Mouse (Mus musculus) neural tube, embryonic 11.5 days (tissue): ENCODE measurements around the gene Olfr90. TPM values are rescaled to one million over a fixed set of nuclear protein-coding genes. Genes with fewer than 3 reads are reported as not detected.
"Not testable (repeated sequence)": the region's sequence is repeated elsewhere in the genome, so short reads cannot be mapped to it uniquely, and the experiment has no call there.

Source experiments
- ATAC-seq: fragments of 200-750 bp; cut with Nextera tagmentation; 2 replicates; pipeline ENCODE4 v1.8.0; 2017; ENCODE audit warnings: moderate number of reproducible peaks, mild to moderate bottlenecking, moderate TSS enrichment, moderate library complexity; ENCODE audit not compliant: insufficient read depth, low FRiP score, low TSS enrichment
- DNase-seq: peaks from one replicate; pipeline ENCODE4 v3.0.0-alpha.2; 2015; ENCODE audit warnings: low spot score
- H3K27ac ChIP-seq: fragments of 300-500 bp; sonication (generic); 2 replicates; pipeline ENCODE4 v1.5.1; 2014; ENCODE audit warnings: low read depth, mild to moderate bottlenecking, low read length
- H3K27me3 ChIP-seq: fragments of 300-500 bp; sonication (generic); 2 replicates; pipeline ENCODE4 v1.6.1; 2014; ENCODE audit warnings: mild to moderate bottlenecking, low read length, mixed read lengths; ENCODE audit not compliant: control insufficient read depth, insufficient read depth
- H3K36me3 ChIP-seq: fragments of 300-500 bp; sonication (generic); 2 replicates; pipeline ENCODE4 v1.6.1; 2014; ENCODE audit warnings: mild to moderate bottlenecking, low read length, moderate library complexity, mixed read lengths; ENCODE audit not compliant: control insufficient read depth, insufficient read depth
- H3K4me1 ChIP-seq: fragments of 300-500 bp; sonication (generic); 2 replicates; pipeline ENCODE4 v1.6.1; 2014; ENCODE audit warnings: low read length, mixed read lengths; ENCODE audit not compliant: control insufficient read depth, insufficient read depth
- H3K4me2 ChIP-seq: fragments of 300-500 bp; sonication (generic); 2 replicates; pipeline ENCODE4 v1.6.1; 2014; ENCODE audit warnings: low read depth, mild to moderate bottlenecking, moderate library complexity
- H3K4me3 ChIP-seq: fragments of 300-500 bp; sonication (generic); 2 replicates; pipeline ENCODE4 v1.5.1; 2014; ENCODE audit warnings: low read depth, low read length
- H3K9ac ChIP-seq: fragments of 300-500 bp; sonication (generic); 2 replicates; pipeline ENCODE4 v1.6.1; 2014; ENCODE audit warnings: mild to moderate bottlenecking, low read length
- H3K9me3 ChIP-seq: fragments of 300-500 bp; sonication (generic); 2 replicates; pipeline ENCODE4 v1.6.1; 2016; ENCODE audit warnings: low read length; ENCODE audit not compliant: control insufficient read depth
- WGBS: fragments of 180-500 bp; shearing (Covaris S2); extraction: QIAGEN DNeasy Blood & Tissue Kit; methylation state at CpG from one replicate; pipeline ENCODE4 v1.1.7; 2014; 5-methylcytosine and 5-hydroxymethylcytosine counted together
- polyA plus RNA-seq: library from polyadenylated mRNA; unstranded; fragments of >200 nt; fragmentation: Nextera tagmentation; extraction: Ambion mirVana; gene quantifications from 2 replicates; pipeline ENCODE4 v1.2.1, GENCODE M21; 2014

Gene Olfr90
- polyA plus RNA-seq: not detected in 2 replicates

GRCm38 (mm10) chr17:37088399-37088798 lies at the start of gene Olfr90:
Gene Olfr90 (minus strand): TSS chr17:37088499.
- Histone ChIP-seq H3K4me3 (no peak within 1 kb of the TSS), H3K9me3 (no peaks in the 10 kb centered on the region), H3K27ac (no peak within 1 kb of the TSS), H3K4me2 (no peak within 1 kb of the TSS), H3K36me3 (no peaks in the 10 kb centered on the region), H3K4me1 (no peaks in the 10 kb centered on the region), H3K27me3 (no peaks in the 10 kb centered on the region), H3K9ac (no peak within 1 kb of the TSS)
- ATAC-seq: no peak
- no peak for DNase-seq

GRCm38 (mm10) chr17:37131366-37131765 lies 43.1 kb upstream of the Olfr90 start:
- not testable (repeated sequence) for H3K4me3 ChIP-seq, H3K4me2 ChIP-seq, H3K9ac ChIP-seq, DNase-seq, H3K4me1 ChIP-seq, H3K27me3 ChIP-seq, H3K9me3 ChIP-seq, H3K27ac ChIP-seq, H3K36me3 ChIP-seq, ATAC-seq
- WGBS: 76% methylated on average over 4 of the region's 4 CpGs

- Histone ChIP-seq H3K27ac (no peak within 1 kb of the TSS), H3K36me3 (no peaks in the 10 kb centered on the region), H3K4me2 (no peak within 1 kb of the TSS), H3K9ac (no peak within 1 kb of the TSS), H3K4me3 (no peak within 1 kb of the TSS), H3K4me1 (no peaks in the 10 kb centered on the region), H3K9me3 (no peaks in the 10 kb centered on the region), H3K27me3 (no peaks in the 10 kb centered on the region)
- 89% methylated on average over 2 of the region's 2 CpGs for WGBS
- DNase-seq: no peak
- ATAC-seq: no peak
Observed at GRCm38 (mm10) chr17:37119988-37120387, 31.7 kb upstream of the Olfr90 start, which contains the start of gene Olfr92. Gene Olfr92 (minus strand): TSS chr17:37120088.

DNA sequence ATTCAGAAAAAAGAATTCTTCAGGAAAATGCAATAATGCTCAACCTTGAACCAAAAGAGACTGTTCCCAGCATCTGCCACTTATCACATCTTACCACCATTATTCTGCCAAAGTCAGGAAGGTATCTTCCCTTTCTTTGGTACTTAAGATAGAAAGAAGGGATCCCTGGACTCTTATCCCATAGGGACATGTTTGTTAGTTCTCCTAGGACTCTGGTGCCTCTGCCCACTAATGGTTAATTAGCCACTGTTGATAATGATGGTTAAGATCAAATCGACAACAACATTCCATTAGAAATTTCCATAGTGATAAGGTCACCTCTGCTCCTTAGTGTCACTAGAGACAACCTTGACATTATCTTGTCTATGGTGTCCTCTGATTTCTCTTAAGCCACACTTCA lies 9.9 kb upstream of the Olfr90 start, which contains the start of gene Olfr91:
Gene Olfr91 (minus strand): TSS at position 101 of the 400 bp plus-strand sequence.
- Histone ChIP-seq H3K4me2 (no peak within 1 kb of the TSS), H3K9me3 (no peaks in the 10 kb centered on the region), H3K4me3 (no peak within 1 kb of the TSS), H3K27me3 (no peaks in the 10 kb centered on the region), H3K27ac (no peak within 1 kb of the TSS), H3K36me3 (no peaks in the 10 kb centered on the region), H3K4me1 (no peaks in the 10 kb centered on the region), H3K9ac (no peak within 1 kb of the TSS)
- 89% methylated on average over 1 of the region's 1 CpGs for WGBS
- ATAC-seq (no peak), DNase-seq (no peak)

DNA sequence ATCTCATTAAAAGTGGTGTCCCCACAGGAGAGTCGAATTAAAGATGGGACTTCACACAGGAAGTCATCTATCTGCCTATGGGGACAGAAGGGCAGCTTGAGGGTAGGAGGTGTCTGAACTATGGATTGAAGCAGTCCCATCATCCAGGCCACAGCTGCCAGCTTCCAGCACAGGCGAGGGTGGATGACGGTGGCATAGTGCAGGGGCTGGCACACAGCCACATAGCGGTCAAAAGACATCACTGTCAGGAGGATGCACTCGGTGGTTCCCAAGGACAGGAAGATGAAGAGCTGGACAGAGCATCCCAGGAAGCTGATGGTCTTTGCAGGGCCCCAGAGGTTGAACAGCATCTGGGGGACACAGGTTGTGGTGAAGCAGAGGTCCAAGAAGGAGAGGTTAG lies 5.0 kb upstream of the Olfr90 start:
- Histone ChIP-seq H3K9me3 (no peaks in the 10 kb centered on the region), H3K27ac (no peak overlapping the region), H3K27me3 (no peaks in the 10 kb centered on the region), H3K9ac (no peak overlapping the region), H3K36me3 (no peaks in the 10 kb centered on the region), H3K4me2 (no peak overlapping the region), H3K4me1 (no peaks in the 10 kb centered on the region), H3K4me3 (no peak overlapping the region)
- DNase-seq (no peak), ATAC-seq (no peak)
- 86% methylated on average over 5 of the region's 5 CpGs for WGBS

- Histone ChIP-seq H3K4me2 (no peak overlapping the region), H3K9ac (no peak overlapping the region), H3K4me1 (no peaks in the 10 kb centered on the region), H3K27ac (no peak overlapping the region), H3K9me3 (no peaks in the 10 kb centered on the region), H3K27me3 (no peaks in the 10 kb centered on the region), H3K4me3 (no peak overlapping the region), H3K36me3 (no peaks in the 10 kb centered on the region)
- WGBS: 77% methylated on average over 1 of the region's 1 CpGs
- ATAC-seq (no peak), DNase-seq (no peak)
Observed at GRCm38 (mm10) chr17:37092198-37092597, 3.9 kb upstream of the Olfr90 start.

- no peaks in the 10 kb centered on the region for H3K4me1 ChIP-seq
- no peak overlapping the region for H3K27ac ChIP-seq
- H3K36me3 ChIP-seq: no peaks in the 10 kb centered on the region
- no peak overlapping the region for H3K4me2 ChIP-seq
- no peaks in the 10 kb centered on the region for H3K9me3 ChIP-seq
- DNase-seq (no peak), ATAC-seq (no peak)
- 83% methylated on average over 10 of the region's 10 CpGs for WGBS
- H3K4me3 ChIP-seq: no peak overlapping the region
- no peak overlapping the region for H3K9ac ChIP-seq
- H3K27me3 ChIP-seq: no peaks in the 10 kb centered on the region
Observed at GRCm38 (mm10) chr17:37085545-37085944, 2.8 kb downstream of the Olfr90 start.

GRCm38 (mm10) chr17:37084632-37085031 lies 3.7 kb downstream of the Olfr90 start:
- H3K27me3 ChIP-seq: no peaks in the 10 kb centered on the region
- no peak overlapping the region for H3K9ac ChIP-seq
- H3K9me3 ChIP-seq: no peaks in the 10 kb centered on the region
- H3K4me3 ChIP-seq: no peak overlapping the region
- H3K4me1 ChIP-seq: peaks cover 1% of the 10 kb centered on the region; the same call in 1 of the 2 replicates
- ATAC-seq (no peak), DNase-seq (no peak)
- H3K4me2 ChIP-seq: no peak overlapping the region
- WGBS: 69% methylated on average over 5 of the region's 5 CpGs
- no peak overlapping the region for H3K27ac ChIP-seq
- H3K36me3 ChIP-seq: no peaks in the 10 kb centered on the region

DNA sequence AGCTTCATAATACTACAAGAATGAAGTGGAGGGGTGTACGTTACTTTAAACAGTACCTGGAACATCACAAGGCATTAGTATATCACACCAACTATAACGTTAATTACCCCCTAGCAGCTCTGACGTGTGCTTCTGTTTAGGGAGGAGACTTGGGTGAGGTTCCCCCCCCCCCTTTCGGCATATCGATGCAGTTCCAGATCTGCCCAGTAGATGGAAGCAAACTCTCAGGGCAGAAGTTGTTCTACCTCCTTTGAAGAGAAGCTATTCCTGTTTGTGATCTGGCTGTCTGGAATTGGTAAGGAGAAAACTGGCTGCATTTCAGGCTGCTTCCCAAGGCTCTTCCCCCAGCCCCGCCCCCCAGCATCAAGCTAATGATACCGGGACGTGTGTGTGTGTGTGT lies 5.0 kb downstream of the Olfr90 start:
- H3K4me1 ChIP-seq: peaks cover 12% of the 10 kb centered on the region
- ATAC-seq: no peak
- H3K27me3 ChIP-seq: no peaks in the 10 kb centered on the region
- WGBS: 6% methylated on average over 8 of the region's 8 CpGs
- DNase-seq: peak; percentile 81
- no peak overlapping the region for H3K9ac ChIP-seq
- no peak overlapping the region for H3K27ac ChIP-seq
- no peak overlapping the region for H3K4me2 ChIP-seq
- H3K4me3 ChIP-seq: no peak overlapping the region
- H3K9me3 ChIP-seq: no peaks in the 10 kb centered on the region
- H3K36me3 ChIP-seq: no peaks in the 10 kb centered on the region
